Mouse (Mus musculus) gastrocnemius, adult 2 months (tissue): Measurements from ENCODE around the gene Vmn1r107. TPM values are rescaled to one million over a fixed set of nuclear protein-coding genes. Genes with fewer than 3 reads are reported as not detected.
"Not testable (repeated sequence)": the region's sequence is repeated elsewhere in the genome, so short reads cannot be mapped to it uniquely, and the experiment has no call there.

Source experiments
- DNase-seq: peaks from one replicate; pipeline ENCODE4 v3.0.0; 2022
- H3K27ac ChIP-seq: fragments of 200-600 bp; 2 replicates; pipeline ENCODE4 v1.8.1; 2022; ENCODE audit warnings: mild to moderate bottlenecking
- H3K4me3 ChIP-seq: fragments of 200-600 bp; 2 replicates; pipeline ENCODE4 v1.8.1; 2022; ENCODE audit warnings: mild to moderate bottlenecking, moderate library complexity
- intact Hi-C: fragments of 180-260 bp; cut with DNase I; formaldehyde crosslinking; loops from one replicate; pipeline ENCODE4 v1.15.1; 2025
- long read RNA-seq, 2 experiments: library from polyadenylated mRNA; stranded (forward); transcript quantifications; one replicate each; pipeline ENCODE4 v2.0.0; 2021
- total RNA-seq, 2 experiments: library from RNA; stranded (reverse); gene quantifications; 2 replicates each; pipeline ENCODE4 v1.2.3; 2021

Vmn1r107 gene
- total RNA-seq, result not detected
- long read RNA-seq, experiment 1, result 0 reads
- long read RNA-seq, experiment 2, result 0 reads

DNA sequence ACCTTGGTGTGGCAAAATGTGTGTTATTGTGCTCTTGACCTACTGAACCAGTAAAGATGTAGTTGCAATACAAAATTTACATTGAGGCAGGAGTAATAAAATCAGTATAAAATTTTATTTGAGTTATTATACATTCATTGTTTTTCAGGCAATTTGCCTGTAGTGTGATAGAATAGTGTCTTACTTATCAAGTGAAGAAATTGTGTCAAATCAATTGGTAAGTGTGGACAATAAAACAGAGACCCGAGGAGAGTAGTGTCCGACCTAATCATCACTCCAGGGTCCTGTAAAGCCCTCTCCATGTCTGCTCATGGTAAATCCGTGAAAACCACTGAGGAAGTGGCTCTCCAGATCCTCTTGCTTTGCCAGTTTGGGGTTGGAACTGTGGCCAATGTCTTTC lies at the start of gene Vmn1r107:
Gene Vmn1r107, plus strand, starts transcription at position 301 of the 400 bp plus-strand sequence.
- intact Hi-C loops, H3K4me3 ChIP-seq, H3K27ac ChIP-seq, DNase-seq: not testable (repeated sequence)

- DNase-seq, intact Hi-C loops, H3K27ac ChIP-seq, H3K4me3 ChIP-seq: not testable (repeated sequence)
These were observed 34.4 kb downstream of the Vmn1r107 start, which contains the start of gene Vmn1r111 for GRCm38 (mm10) chr7:20703116-20703515. Gene Vmn1r111 (minus strand): TSS chr7:20703216.

Other genes starting within 250 kb of the Vmn1r107 start
- gene Vmn1r101, start 226.3 kb upstream of the Vmn1r107 start, total RNA-seq, result not detected
- not detected for gene Gm10670, start 194.0 kb upstream of the Vmn1r107 start, total RNA-seq
- not detected for gene Vmn1r103, start 158.4 kb upstream of the Vmn1r107 start, total RNA-seq
- not detected for gene Vmn1r104, start 135.1 kb upstream of the Vmn1r107 start, total RNA-seq
- not detected for gene Gm5726, start 123.2 kb upstream of the Vmn1r107 start, total RNA-seq
- gene Gm4141, start 92.7 kb upstream of the Vmn1r107 start, total RNA-seq, result not detected
- not detected for gene Gm4513, start 69.9 kb upstream of the Vmn1r107 start, total RNA-seq
- gene Vmn1r111, start 34.3 kb downstream of the Vmn1r107 start, total RNA-seq, result not detected
- not detected for gene Gm10668, start 61.7 kb downstream of the Vmn1r107 start, total RNA-seq
- not detected for gene Vmn1r112, start 102.3 kb downstream of the Vmn1r107 start, total RNA-seq
- gene Vmn1r113, start 118.4 kb downstream of the Vmn1r107 start, total RNA-seq, result not detected
- not detected for gene Vmn1r114, start 143.3 kb downstream of the Vmn1r107 start, total RNA-seq
- not detected for gene Vmn1r115, start 176.1 kb downstream of the Vmn1r107 start, total RNA-seq
- gene Vmn1r116, start 203.3 kb downstream of the Vmn1r107 start, total RNA-seq, result not detected
- not detected for gene Vmn1r117, start 215.2 kb downstream of the Vmn1r107 start, total RNA-seq
- not detected for gene Vmn1r118, start 243.4 kb downstream of the Vmn1r107 start, total RNA-seq